Mouse (Mus musculus) heart, postnatal 0 days (tissue): ENCODE measurements around the gene Gabbr2. TPM values are rescaled to one million over a fixed set of nuclear protein-coding genes. Genes with fewer than 3 reads are reported as not detected.
A peak's percentile ranks its signal among the peaks of the same experiment; 100 is the strongest.

Experiments used
- ATAC-seq: fragments of 200-750 bp; cut with Nextera tagmentation; 2 replicates; pipeline ENCODE4 v1.8.0; 2017; ENCODE audit warnings: low read depth, moderate number of reproducible peaks, moderate library complexity; ENCODE audit not compliant: insufficient read depth
- DNase-seq: peaks from one replicate; pipeline ENCODE4 v3.0.0-alpha.2; 2016; ENCODE audit warnings: low spot score
- H3K27ac ChIP-seq: fragments of 300-500 bp; sonication (generic); 2 replicates; pipeline ENCODE4 v1.5.1; 2014; ENCODE audit warnings: low read depth, mild to moderate bottlenecking
- H3K27me3 ChIP-seq: fragments of 300-500 bp; sonication (generic); 2 replicates; pipeline ENCODE4 v1.6.1; 2014; ENCODE audit warnings: low read length, mixed read lengths; ENCODE audit not compliant: control insufficient read depth, insufficient read depth
- H3K36me3 ChIP-seq: fragments of 300-500 bp; sonication (generic); replicated peaks from 2 replicates; pipeline ENCODE4 v1.6.1; 2014; ENCODE audit warnings: low read length, mixed read lengths; ENCODE audit not compliant: control insufficient read depth, insufficient read depth
- H3K4me1 ChIP-seq: fragments of 300-500 bp; sonication (generic); 2 replicates; pipeline ENCODE4 v1.6.1; 2014; ENCODE audit warnings: antibody characterized with exemption; ENCODE audit not compliant: control insufficient read depth, insufficient read depth
- H3K4me2 ChIP-seq: fragments of 300-500 bp; sonication (generic); 2 replicates; pipeline ENCODE4 v1.6.1; 2014; ENCODE audit warnings: low read depth, mild to moderate bottlenecking, low read length, moderate library complexity
- H3K4me3 ChIP-seq: fragments of 300-500 bp; sonication (generic); 2 replicates; pipeline ENCODE4 v1.5.1; 2014; ENCODE audit warnings: low read depth, low read length
- H3K9ac ChIP-seq: fragments of 300-500 bp; sonication (generic); replicated peaks from 2 replicates; pipeline ENCODE4 v1.6.1; 2014; ENCODE audit warnings: low read depth, low read length, mixed read lengths
- H3K9me3 ChIP-seq: fragments of 300-500 bp; sonication (generic); replicated peaks from 2 replicates; pipeline ENCODE4 v1.6.1; 2016; ENCODE audit warnings: low read length; ENCODE audit not compliant: control insufficient read depth
- CTCF ChIP-seq: IDR thresholded peaks from 2 replicates; pipeline ENCODE4 v1.5.1; 2016; ENCODE audit warnings: antibody characterized with exemption, control low read depth, low read depth
- EP300 ChIP-seq: IDR thresholded peaks from 2 replicates; pipeline ENCODE4 v1.6.1; 2016; ENCODE audit warnings: antibody characterized with exemption, low read depth
- WGBS: fragments of 180-500 bp; shearing (Covaris S2); extraction: QIAGEN DNeasy Blood & Tissue Kit; methylation state at CpG from one replicate; pipeline ENCODE4 v1.1.7; 2014; 5-methylcytosine and 5-hydroxymethylcytosine counted together
- polyA plus RNA-seq: library from polyadenylated mRNA; unstranded; fragments of >200 nt; fragmentation: Nextera tagmentation; extraction: Ambion mirVana; gene quantifications from 2 replicates; pipeline ENCODE4 v1.2.1, GENCODE M21; 2015
- total RNA-seq: library from RNA; depleted of rRNA; stranded (reverse); fragments of >200 nt; gene quantifications from 2 replicates; pipeline ENCODE4 v1.2.3, GENCODE M21; 2014; ENCODE audit warnings: low replicate concordance

Gene Gabbr2
- total and polyA plus RNA-seq, 2 experiments from 2014 or later, result 0.07 TPM; not detected in 1

DNA sequence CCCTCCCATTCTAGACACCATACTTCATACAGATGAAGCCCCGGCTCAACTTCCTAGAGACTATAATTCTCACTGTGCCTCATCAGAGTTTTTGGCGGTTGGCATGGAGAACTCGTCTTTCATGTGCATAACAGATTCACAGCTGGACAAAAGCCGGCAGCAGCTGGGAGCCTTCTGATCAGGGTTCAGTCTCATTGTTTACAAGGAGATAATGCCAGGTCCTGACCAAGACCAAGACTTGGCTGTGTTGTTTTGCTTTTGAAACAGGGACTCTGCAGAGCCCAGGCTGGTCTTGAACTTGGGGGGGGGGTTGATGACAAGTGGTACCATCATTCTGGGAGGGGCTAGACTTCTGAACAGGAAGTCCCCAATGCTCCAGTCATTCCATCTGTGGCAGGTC lies 191.8 kb downstream of the Gabbr2 start:
- no peaks in the 10 kb centered on the region for H3K4me1 ChIP-seq
- no peaks in the 10 kb centered on the region for H3K9me3 ChIP-seq
- TF ChIP-seq EP300 (no peak), CTCF (no peak)
- no peak overlapping the region for H3K4me2 ChIP-seq
- H3K9ac ChIP-seq, result no peak overlapping the region
- no peaks in the 10 kb centered on the region for H3K36me3 ChIP-seq
- DNase-seq (no peak), ATAC-seq (no peak)
- 55% methylated on average over 4 of the region's 4 CpGs for WGBS
- H3K27ac ChIP-seq, result no peak overlapping the region
- H3K27me3 ChIP-seq, result no peaks in the 10 kb centered on the region
- no peak overlapping the region for H3K4me3 ChIP-seq

GRCm38 (mm10) chr4:46795707-46796106 lies 196.0 kb downstream of the Gabbr2 start:
- no peaks in the 10 kb centered on the region for H3K27me3 ChIP-seq
- WGBS, result 68% methylated on average over 7 of the region's 7 CpGs

GRCm38 (mm10) chr4:46794583-46794982 lies 197.1 kb downstream of the Gabbr2 start:
- H3K36me3 ChIP-seq, result no peaks in the 10 kb centered on the region
- H3K4me3 ChIP-seq, result no peak overlapping the region
- H3K4me1 ChIP-seq, result peaks cover 25% of the 10 kb centered on the region
- peak overlapping the region; percentile 38; the same call in 1 of the 2 replicates for H3K27ac ChIP-seq
- WGBS, result 34% methylated on average over 7 of the region's 7 CpGs
- no peak overlapping the region for H3K4me2 ChIP-seq
- no peaks in the 10 kb centered on the region for H3K9me3 ChIP-seq
- no peak overlapping the region for H3K9ac ChIP-seq
- no peaks in the 10 kb centered on the region for H3K27me3 ChIP-seq
- DNase-seq (peak; percentile 67), ATAC-seq (peak; percentile 73)
- TF ChIP-seq CTCF (no peak), EP300 (no peak)

More at GRCm38 (mm10) chr4:46795707-46796106, 196.0 kb downstream of the Gabbr2 start:
- Histone ChIP-seq H3K4me3 (no peak overlapping the region), H3K9ac (no peak overlapping the region), H3K36me3 (no peaks in the 10 kb centered on the region), H3K4me2 (no peak overlapping the region), H3K9me3 (no peaks in the 10 kb centered on the region), H3K4me1 (peaks cover 24% of the 10 kb centered on the region), H3K27ac (no peak overlapping the region)
- DNase-seq (no peak), ATAC-seq (no peak)
- no peak for TF ChIP-seq EP300
- no peak for TF ChIP-seq CTCF

GRCm38 (mm10) chr4:46792280-46793026 lies 199.2 kb downstream of the Gabbr2 start:
- peak; percentile 46 for DNase-seq
- no peaks in the 10 kb centered on the region for H3K27me3 ChIP-seq

GRCm38 (mm10) chr4:46791268-46791951 lies 200.3 kb downstream of the Gabbr2 start:
- TF ChIP-seq EP300 (no peak), CTCF (no peak)
- Histone ChIP-seq H3K9me3 (no peaks in the 10 kb centered on the region), H3K9ac (no peak overlapping the region), H3K4me2 (no peak overlapping the region), H3K4me1 (peaks cover 25% of the 10 kb centered on the region), H3K27ac (no peak overlapping the region), H3K27me3 (no peaks in the 10 kb centered on the region), H3K4me3 (no peak overlapping the region), H3K36me3 (no peaks in the 10 kb centered on the region)
- DNase-seq, result no peak
- WGBS, result 74% methylated on average over 14 of the region's 14 CpGs
- ATAC-seq, result no peak

More at GRCm38 (mm10) chr4:46792280-46793026, 199.2 kb downstream of the Gabbr2 start:
- no peak for TF ChIP-seq CTCF
- no peak for TF ChIP-seq EP300
- Histone ChIP-seq H3K4me1 (peaks cover 25% of the 10 kb centered on the region), H3K4me3 (no peak overlapping the region), H3K9ac (no peak overlapping the region), H3K4me2 (no peak overlapping the region), H3K27ac (peak overlapping the region; percentile 77), H3K9me3 (no peaks in the 10 kb centered on the region), H3K36me3 (no peaks in the 10 kb centered on the region)
- WGBS, result 52% methylated on average over 9 of the region's 9 CpGs
- ATAC-seq, result peak; percentile 47
